Mouse (Mus musculus): ENCODE results near the gene Nap1l2. TPM values are rescaled to one million over a fixed set of nuclear protein-coding genes. Genes with fewer than 3 reads are reported as not detected.
A peak's percentile ranks its signal among the peaks of the same experiment; 100 is the strongest.
"Not testable (repeated sequence)": the region's sequence is repeated elsewhere in the genome, so short reads cannot be mapped to it uniquely, and the experiment has no call there.

Gene Nap1l2
- 10 to 100 TPM; 76.5 to 86.5 TPM for total RNA-seq (2021)

GRCm38 (mm10) chrX:103186431-103186786 is at the start of gene Nap1l2:
Gene Nap1l2 (minus strand): TSS chrX:103186640.
- peak; percentile 65 for DNase-seq

GRCm38 (mm10) chrX:103215251-103215650 is 28.8 kb upstream of the Nap1l2 start:
- DNase-seq = no peak

GRCm38 (mm10) chrX:103186829-103187228 is 389 bp upstream of the Nap1l2 start:
- DNase-seq = no peak

GRCm38 (mm10) chrX:103185781-103186430 is 534 bp downstream of the Nap1l2 start:
- no peak for DNase-seq

GRCm38 (mm10) chrX:103183536-103183935 is 2.9 kb downstream of the Nap1l2 start:
- DNase-seq = no peak

GRCm38 (mm10) chrX:103179771-103180558 is 6.5 kb downstream of the Nap1l2 start:
- DNase-seq = no peak

- not testable (repeated sequence) for DNase-seq
Observed at GRCm38 (mm10) chrX:103164948-103165605, 21.4 kb downstream of the Nap1l2 start.

- no peak for DNase-seq
Observed at GRCm38 (mm10) chrX:103156134-103156533, 30.3 kb downstream of the Nap1l2 start.

- no peak for DNase-seq
Observed at GRCm38 (mm10) chrX:103138549-103138948, 47.9 kb downstream of the Nap1l2 start.

Other genes with a start within 250 kb of the Nap1l2 start
- not detected for gene Cdx4, start 134.8 kb upstream of the Nap1l2 start, total RNA-seq (2021)
- gene Chic1, start 169.8 kb upstream of the Nap1l2 start, total RNA-seq (2021) = 10 to 100 TPM; 21.4 TPM
- 1 to 10 TPM in 1 of 2 experiments, not detected in 1; 1.3 TPM for gene Tsx, start 227.8 kb upstream of the Nap1l2 start, total RNA-seq (2021)
- gene Gm26992, start 235.4 kb upstream of the Nap1l2 start, total RNA-seq (2021) = not detected